Mouse (Mus musculus) Patski (cell line): ENCODE data around the gene Slc25a47. TPM values are rescaled to one million over a fixed set of nuclear protein-coding genes. Genes with fewer than 3 reads are reported as not detected.
A peak's percentile ranks its signal among the peaks of the same experiment; 100 is the strongest.
"Not testable (repeated sequence)": the region's sequence is repeated elsewhere in the genome, so short reads cannot be mapped to it uniquely, and the experiment has no call there.

Source experiments
- ATAC-seq: fragments of 100-300 bp; one replicate; pipeline ENCODE4 v1.8.0; 2021
- CTCF ChIA-PET: fragments of 350-600 bp; sonication (Branson Sonifier 250); formaldehyde crosslinking; loops from one replicate; lab custom pipeline; 2022; ENCODE audit warnings: inconsistent platforms; lab: Charles Lee
- POLR2A ChIA-PET: fragments of 350-600 bp; sonication (Branson Sonifier 250); formaldehyde crosslinking; loops from one replicate; lab custom pipeline; 2022; ENCODE audit warnings: antibody characterized with exemption, inconsistent platforms; lab: Charles Lee
- DNase-seq: peaks from one replicate; pipeline ENCODE4 v3.0.0-alpha.2; 2011; ENCODE audit warnings: low read depth, low spot score
- H3K27me3 ChIP-seq: fragments of 371-371 bp; one replicate; pipeline ENCODE4 v1.5.1; 2021
- CTCF ChIP-seq: fragments of 100-300 bp; IDR thresholded peaks from one replicate; pipeline ENCODE4 v1.5.1; 2021
- in situ Hi-C: fragments of 300-500 bp; cut with MboI; formaldehyde crosslinking; loops from 3 replicates; pipeline ENCODE4 v1.11.1; 2018; ENCODE audit warnings: low pct_unique_long_range_greater_than_20kb, mixed read lengths
- polyA plus RNA-seq: library from polyadenylated mRNA; unstranded; gene quantifications from one replicate; pipeline ENCODE4 v1.2.3, GENCODE M21; 2021

Slc25a47 gene
- polyA plus RNA-seq, 1 experiment from 2014 or later: 3.7 TPM

GRCm38 (mm10) chr12:108835208-108835839 lies 522 bp upstream of the Slc25a47 start:
- ChIA-PET CTCF (no interaction called here), POLR2A (no interaction called here)
- no peak for DNase-seq
- no peak for TF ChIP-seq CTCF
- peak; percentile 2 for ATAC-seq
- in situ Hi-C loops: no loop called here
- H3K27me3 ChIP-seq: no peaks in the 10 kb centered on the region

DNA sequence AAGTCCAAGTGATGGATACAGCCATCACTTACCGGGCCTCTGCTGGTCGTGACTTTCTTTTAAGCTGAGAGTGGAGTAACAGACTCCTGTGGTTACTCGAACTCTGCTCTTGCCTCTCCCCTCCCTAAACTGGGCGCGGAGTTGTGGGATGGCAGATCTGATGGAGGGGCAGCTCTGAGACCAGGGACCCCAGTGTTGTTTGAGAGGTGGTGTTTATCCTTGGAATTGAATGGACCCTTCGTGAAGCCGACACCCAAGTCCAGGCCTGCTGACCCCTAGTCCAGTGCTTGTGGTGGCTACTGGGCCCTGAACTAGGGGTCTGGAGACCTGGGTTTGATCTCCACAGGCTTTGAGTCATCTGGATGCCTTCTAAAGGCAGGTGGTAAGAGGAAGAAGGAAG lies 876 bp downstream of the Slc25a47 start:
- H3K27me3 ChIP-seq: no peaks in the 10 kb centered on the region
- DNase-seq: no peak
- ChIA-PET POLR2A (interaction anchor here (0.8 to 2.0 kb wide), 2 partner anchors 24 to 35 kb away, joined by 3 to 4 read pairs; no protein-coding TSS in a partner anchor), CTCF (interaction anchor here (1.5 kb wide), 1 partner anchor 22 kb away, joined by 3 read pairs; no protein-coding TSS in a partner anchor)
- ATAC-seq: no peak
- TF ChIP-seq CTCF: no peak
- in situ Hi-C loops: no loop called here

DNA sequence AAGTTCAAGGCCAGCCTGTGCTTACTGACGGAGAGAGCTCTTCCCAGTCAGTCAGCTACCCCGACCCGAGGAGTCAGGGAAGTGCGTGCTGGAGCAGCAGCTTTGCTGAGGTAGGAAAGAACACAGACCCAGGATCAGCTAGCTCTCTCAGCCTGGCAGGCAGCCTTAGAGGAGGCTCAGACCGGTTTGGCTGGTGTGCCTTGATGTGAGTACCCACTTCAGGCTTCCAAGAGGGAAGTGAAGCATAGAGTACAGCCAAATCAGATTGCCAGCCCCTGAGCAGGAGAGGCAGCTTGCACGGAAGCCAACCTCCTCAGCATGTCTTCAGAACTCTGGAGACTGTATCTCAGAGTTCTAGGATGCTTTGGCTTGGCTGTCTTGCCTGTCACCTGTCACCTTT lies 5.3 kb downstream of the Slc25a47 start:
- DNase-seq (no peak), ATAC-seq (no peak)
- ChIA-PET CTCF (no interaction called here), POLR2A (interaction anchor here (1.3 kb wide), 1 partner anchor 10 kb away, joined by 3 read pairs; no protein-coding TSS in a partner anchor)
- in situ Hi-C loops: no loop called here
- no peaks in the 10 kb centered on the region for H3K27me3 ChIP-seq
- no peak for TF ChIP-seq CTCF

GRCm38 (mm10) chr12:108842663-108843062 lies 6.8 kb downstream of the Slc25a47 start:
- ATAC-seq: no peak
- no peak for DNase-seq
- CTCF ChIA-PET: no interaction called here
- H3K27me3 ChIP-seq: no peaks in the 10 kb centered on the region
- in situ Hi-C loops: no loop called here
- POLR2A ChIA-PET: no interaction called here
- no peak for TF ChIP-seq CTCF

DNA sequence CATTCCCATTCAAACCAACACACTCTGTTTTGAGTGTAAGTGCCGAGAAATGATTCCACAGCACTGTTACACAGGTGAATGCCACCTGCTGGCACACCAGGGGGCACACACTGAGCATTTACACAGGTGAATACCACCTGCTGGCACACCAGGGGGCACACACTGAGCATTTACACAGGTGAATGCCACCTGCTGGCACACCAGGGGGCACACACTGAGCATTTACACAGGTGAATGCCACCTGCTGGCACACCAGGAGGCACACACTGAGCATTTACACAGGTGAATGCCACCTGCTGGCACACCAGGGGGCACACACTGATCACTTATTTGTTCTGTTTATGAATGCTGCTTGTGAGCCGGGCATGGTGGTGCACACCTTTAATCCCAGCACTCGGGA lies 12.2 kb downstream of the Slc25a47 start:
- in situ Hi-C loops, CTCF ChIA-PET, H3K27me3 ChIP-seq, ATAC-seq, DNase-seq, POLR2A ChIA-PET: not testable (repeated sequence)

DNA sequence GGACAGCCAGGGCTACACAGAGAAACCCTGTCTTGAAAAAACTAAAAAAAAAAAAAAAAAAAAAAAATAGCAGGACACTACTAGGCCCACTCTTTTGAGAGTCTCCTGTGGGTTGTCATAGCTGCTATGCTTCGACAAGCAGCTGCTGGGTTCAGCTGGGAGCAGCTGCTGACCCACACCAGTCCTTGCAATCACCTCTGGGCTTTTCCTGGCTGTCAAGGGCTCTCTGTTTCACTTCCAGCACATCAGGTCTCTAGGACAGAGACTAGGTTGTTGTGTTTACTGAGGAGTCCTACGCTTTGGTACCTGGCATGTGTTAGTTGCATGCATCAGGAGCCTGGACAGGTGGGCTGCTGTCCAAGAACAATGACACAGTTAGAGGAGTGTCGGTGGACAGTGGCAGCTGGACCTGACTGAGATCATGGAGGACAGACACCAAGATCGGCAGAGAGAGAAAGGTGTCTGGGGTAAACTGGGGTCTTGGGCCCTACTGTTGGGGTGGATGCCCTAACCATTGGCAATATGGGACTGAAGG lies 13.7 kb downstream of the Slc25a47 start:
- ATAC-seq (no peak), DNase-seq (no peak)
- ChIA-PET POLR2A (no interaction called here), CTCF (interaction anchor here (1.2 kb wide), 1 partner anchor 10 kb away, joined by 3 read pairs; no protein-coding TSS in a partner anchor)
- H3K27me3 ChIP-seq: no peaks in the 10 kb centered on the region
- TF ChIP-seq CTCF: no peak
- in situ Hi-C loops: no loop called here

DNA sequence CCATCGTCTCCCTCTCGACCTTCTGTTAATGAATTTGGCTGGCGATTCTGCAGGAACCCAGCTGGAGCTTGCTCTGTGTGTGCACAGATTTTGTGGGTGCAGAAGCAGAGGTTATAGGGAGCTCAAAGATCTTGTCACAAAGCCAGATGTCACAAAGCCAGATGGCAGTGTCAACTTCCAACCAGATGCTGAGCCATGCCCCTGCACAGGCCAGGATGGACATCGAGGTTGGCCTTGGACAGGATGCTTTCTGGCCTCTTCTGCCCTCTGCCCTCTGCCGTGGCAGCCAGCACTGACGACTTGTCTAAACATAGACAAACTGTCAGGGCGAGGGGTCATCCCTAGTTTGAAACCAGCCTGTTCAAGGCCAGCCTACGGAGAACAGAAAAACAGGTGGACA lies 14.3 kb downstream of the Slc25a47 start:
- in situ Hi-C loops: no loop called here
- POLR2A ChIA-PET: no interaction called here
- CTCF ChIA-PET: interaction anchor here (1.2 kb wide), 1 partner anchor 11 kb away, joined by 3 read pairs; no protein-coding TSS in a partner anchor
- no peak for TF ChIP-seq CTCF
- DNase-seq (no peak), ATAC-seq (no peak)
- no peaks in the 10 kb centered on the region for H3K27me3 ChIP-seq

GRCm38 (mm10) chr12:108850886-108851285 lies 15.0 kb downstream of the Slc25a47 start:
- CTCF ChIA-PET: no interaction called here
- POLR2A ChIA-PET: interaction anchor here (1.2 kb wide), 1 partner anchor 9 kb away, joined by 3 read pairs; no protein-coding TSS in a partner anchor
- ATAC-seq (no peak), DNase-seq (no peak)
- in situ Hi-C loops: no loop called here
- TF ChIP-seq CTCF: no peak
- no peaks in the 10 kb centered on the region for H3K27me3 ChIP-seq

DNA sequence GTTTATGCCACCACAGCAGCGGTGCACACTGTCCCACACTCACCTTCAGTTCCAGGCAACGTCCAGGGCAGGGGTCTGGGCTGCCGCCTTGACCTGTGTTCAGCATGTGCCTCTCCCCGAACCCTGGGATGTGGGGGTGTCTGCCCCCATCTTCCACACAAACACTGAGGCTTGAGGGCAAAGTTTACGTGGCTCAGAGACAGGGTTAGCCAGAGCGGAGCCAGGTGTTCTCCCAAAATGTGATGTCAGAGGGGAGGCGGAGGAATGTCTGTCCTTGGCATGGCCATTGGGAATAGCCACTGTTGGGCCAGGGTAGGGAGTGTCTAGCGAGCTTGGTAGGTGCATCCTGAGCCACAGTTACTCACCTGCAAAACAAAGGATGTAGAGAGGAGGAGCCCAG lies 17.0 kb downstream of the Slc25a47 start:
- CTCF ChIA-PET: no interaction called here
- ATAC-seq (no peak), DNase-seq (no peak)
- POLR2A ChIA-PET: no interaction called here
- no peaks in the 10 kb centered on the region for H3K27me3 ChIP-seq
- in situ Hi-C loops: no loop called here
- TF ChIP-seq CTCF: no peak

GRCm38 (mm10) chr12:108855081-108855480 lies 19.2 kb downstream of the Slc25a47 start:
- POLR2A ChIA-PET: no interaction called here
- CTCF ChIA-PET: no interaction called here
- in situ Hi-C loops: no loop called here
- ATAC-seq (no peak), DNase-seq (no peak)
- no peak for TF ChIP-seq CTCF
- H3K27me3 ChIP-seq: no peaks in the 10 kb centered on the region

DNA sequence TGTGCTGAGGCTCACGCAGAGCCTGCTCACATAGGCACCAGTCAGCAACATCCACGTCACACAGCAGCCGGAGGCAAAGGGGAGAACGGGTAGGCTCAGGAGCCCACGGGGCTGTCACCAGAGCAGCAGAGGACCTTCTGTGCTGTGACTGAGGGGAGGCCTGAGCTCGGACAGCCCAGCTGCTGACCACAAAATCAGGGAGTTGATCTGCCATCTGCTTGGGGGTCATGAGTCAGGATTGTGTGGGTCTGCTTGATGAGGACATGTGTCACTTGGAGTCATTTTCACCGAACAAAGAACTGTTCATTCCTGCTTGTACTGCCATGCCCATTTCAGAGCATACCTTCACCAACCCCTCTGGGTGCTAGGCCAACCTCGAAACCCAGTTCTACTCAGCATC lies 20.3 kb downstream of the Slc25a47 start:
- no peak for TF ChIP-seq CTCF
- DNase-seq: no peak

More for the DNA sequence above, 20.3 kb downstream of the Slc25a47 start:
- no peaks in the 10 kb centered on the region for H3K27me3 ChIP-seq
- in situ Hi-C loops: no loop called here
- ATAC-seq: no peak
- ChIA-PET CTCF (interaction anchor here (1.2 kb wide), 1 partner anchor 16 kb away, joined by 3 read pairs; no protein-coding TSS in a partner anchor), POLR2A (no interaction called here)
